Mouse (Mus musculus) lung, postnatal 0 days (tissue): Measurements from ENCODE around the gene Zan.

ENCODE experiments used
- CTCF ChIP-seq: IDR thresholded peaks from 2 replicates; pipeline ENCODE4 v1.5.1; 2016; ENCODE audit warnings: antibody characterized with exemption, mild to moderate bottlenecking
- EP300 ChIP-seq: IDR thresholded peaks from 2 replicates; pipeline ENCODE4 v1.6.1; 2016; ENCODE audit warnings: antibody characterized with exemption, mild to moderate bottlenecking, control low read depth

- TF ChIP-seq CTCF (no peak), EP300 (no peak)
Observed at GRCm38 (mm10) chr5:137493831-137494230, 17.0 kb upstream of the Zan start.
